In the genomic region with DNA sequence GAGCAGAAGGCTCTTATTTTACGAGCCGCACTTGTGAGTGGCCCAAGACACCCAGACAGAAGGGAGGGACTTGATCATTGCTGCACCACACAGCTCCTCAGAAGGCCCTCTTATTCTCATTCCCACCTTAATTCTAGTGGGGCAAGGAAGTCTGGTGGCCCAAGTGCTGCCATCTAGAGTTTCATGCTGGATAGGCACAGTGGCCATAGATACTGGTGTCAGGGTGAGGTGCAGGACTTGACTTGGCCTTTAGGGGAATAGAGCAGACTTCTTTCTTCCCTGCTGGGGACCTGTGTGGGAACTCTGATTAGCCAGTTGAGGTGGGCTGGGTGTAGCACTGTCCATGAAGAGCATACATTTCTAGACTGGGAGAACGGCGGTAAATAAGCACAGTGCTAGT, we compare ENCODE assay signal across 8 mouse cellular contexts. TPM values are rescaled to one million over a fixed set of nuclear protein-coding genes. Genes with fewer than 3 reads are reported as not detected.
A peak's percentile ranks its signal among the peaks of the same experiment; 100 is the strongest.
DNase-seq lines count a peak whose midpoint lies in the region; ATAC-seq and TF ChIP-seq lines count a peak whose summit lies in the region.

No protein-coding gene starts in this region.

- peaks cover 16% of the 10 kb centered on the region for H3K36me3 ChIP-seq in forebrain, embryonic 11.5 days (ENCODE audit: control insufficient read depth, insufficient read depth, low read length)
- H3K36me3 ChIP-seq in forebrain, embryonic 15.5 days, result peaks cover 31% of the 10 kb centered on the region
- peaks cover 44% of the 10 kb centered on the region for H3K36me3 ChIP-seq in thymus, adult 2 months (ENCODE audit: control insufficient read depth, insufficient read depth, low read length)
- H3K36me3 ChIP-seq in liver, embryonic 12.5 days, result peaks cover 97% of the 10 kb centered on the region
- peaks cover 97% of the 10 kb centered on the region for H3K36me3 ChIP-seq in limb, embryonic 10.5 days

- H3K4me2 ChIP-seq in forebrain, embryonic 11.5 days (ENCODE audit: low read depth, low read length, severe bottlenecking), result no peak overlapping the region
- H3K4me2 ChIP-seq in forebrain, embryonic 15.5 days (replicated peaks), result no peak overlapping the region
- no peak overlapping the region for H3K4me2 ChIP-seq in liver, embryonic 12.5 days

- DNase-seq in forebrain, embryonic 11.5 days (ENCODE audit: low spot score), result no peak
- DNase-seq in thymus, adult 2 months, result peak; percentile 51
- no peak for DNase-seq in thymus, adult 18-20 months
- DNase-seq in thymus, postnatal 4 days, result peak; percentile 66
- no peak for DNase-seq in heart, adult 9 months (ENCODE audit: low spot score in 2 of 2)
- no peak for DNase-seq in limb, embryonic 10.5 days (ENCODE audit: low spot score)

- no peaks in the 10 kb centered on the region for H3K27me3 ChIP-seq in forebrain, embryonic 11.5 days (ENCODE audit: control insufficient read depth, insufficient read depth, low read length)
- no peaks in the 10 kb centered on the region for H3K27me3 ChIP-seq in forebrain, embryonic 15.5 days
- H3K27me3 ChIP-seq in thymus, adult 2 months (ENCODE audit: control insufficient read depth, insufficient read depth, low read length), result no peaks in the 10 kb centered on the region
- no peaks in the 10 kb centered on the region for H3K27me3 ChIP-seq in liver, embryonic 12.5 days (replicated peaks)
- H3K27me3 ChIP-seq in limb, embryonic 10.5 days (ENCODE audit: low read depth, poor library complexity, severe bottlenecking), result no peaks in the 10 kb centered on the region

- no peak overlapping the region for H3K27ac ChIP-seq in forebrain, embryonic 11.5 days (ENCODE audit: low read depth, low read length)
- no peak overlapping the region for H3K27ac ChIP-seq in forebrain, embryonic 15.5 days (replicated peaks)
- H3K27ac ChIP-seq in thymus, adult 2 months (ENCODE audit: control insufficient read depth, insufficient read depth, low read length), result no peak overlapping the region
- no peak overlapping the region for H3K27ac ChIP-seq in liver, embryonic 12.5 days
- no peak overlapping the region for H3K27ac ChIP-seq in limb, embryonic 10.5 days

- H3K4me1 ChIP-seq in forebrain, embryonic 11.5 days (replicated peaks; ENCODE audit: control insufficient read depth, insufficient read depth, low read length), result no peaks in the 10 kb centered on the region
- no peaks in the 10 kb centered on the region for H3K4me1 ChIP-seq in forebrain, embryonic 15.5 days
- H3K4me1 ChIP-seq in thymus, adult 2 months (replicated peaks; ENCODE audit: control insufficient read depth, insufficient read depth, low read length), result no peaks in the 10 kb centered on the region; the same call in 1 of the 2 replicates
- no peaks in the 10 kb centered on the region for H3K4me1 ChIP-seq in liver, embryonic 12.5 days
- H3K4me1 ChIP-seq in limb, embryonic 10.5 days, result no peaks in the 10 kb centered on the region

- no peak overlapping the region for H3K9ac ChIP-seq in forebrain, embryonic 11.5 days (ENCODE audit: low read length)
- H3K9ac ChIP-seq in forebrain, embryonic 15.5 days (replicated peaks), result no peak overlapping the region
- no peak overlapping the region for H3K9ac ChIP-seq in liver, embryonic 12.5 days

- no peak for TF ChIP-seq CTCF in thymus, adult 2 months (IDR thresholded peaks at IDR 0.05; ENCODE audit: borderline replicate concordance, control insufficient read depth, extremely low read depth, insufficient read depth, low read length, poor library complexity)

- WGBS in forebrain, embryonic 11.5 days, result 98% methylated on average over 4 of the region's 4 CpGs
- 95% methylated on average over 4 of the region's 4 CpGs for WGBS in forebrain, embryonic 15.5 days
- 94% methylated on average over 4 of the region's 4 CpGs for WGBS in thymus, adult 2 months
- WGBS in liver, embryonic 12.5 days (ENCODE audit: insufficient replicate concordance), result 90% methylated on average over 4 of the region's 4 CpGs
- 95% methylated on average over 4 of the region's 4 CpGs for WGBS in limb, embryonic 10.5 days

- no peaks in the 10 kb centered on the region for H3K9me3 ChIP-seq in forebrain, embryonic 11.5 days (ENCODE audit: control insufficient read depth, low read length)
- H3K9me3 ChIP-seq in forebrain, embryonic 15.5 days, result no peaks in the 10 kb centered on the region
- no peaks in the 10 kb centered on the region for H3K9me3 ChIP-seq in liver, embryonic 12.5 days (replicated peaks)
- H3K9me3 ChIP-seq in limb, embryonic 10.5 days (replicated peaks), result no peaks in the 10 kb centered on the region

- no peak overlapping the region for H3K4me3 ChIP-seq in forebrain, embryonic 11.5 days (ENCODE audit: low read depth, low read length)
- H3K4me3 ChIP-seq in forebrain, embryonic 15.5 days, result no peak overlapping the region
- no peak overlapping the region for H3K4me3 ChIP-seq in thymus, adult 2 months (ENCODE audit: control insufficient read depth, insufficient read depth, low read length)
- no peak overlapping the region for H3K4me3 ChIP-seq in liver, embryonic 12.5 days
- H3K4me3 ChIP-seq in limb, embryonic 10.5 days, result no peak overlapping the region

- no peak for TF ChIP-seq POLR2A in thymus, adult 2 months (IDR thresholded peaks at IDR 0.05; ENCODE audit: control insufficient read depth, extremely low read depth, insufficient read depth, low read length, poor library complexity)

- 0 out of 2 replicates have a peak, but pooled peaks have one; percentile 12 for ATAC-seq in forebrain, embryonic 11.5 days (replicated peaks; ENCODE audit: low FRiP score)
- no peak for ATAC-seq in forebrain, embryonic 15.5 days (replicated peaks)
- ATAC-seq in liver, embryonic 12.5 days, result peak; percentile 42

RNA-seq across cellular contexts. Expression of gene Ddx11, which starts 7.9 kb away (rescaled TPM):
- polyA plus RNA-seq in forebrain, embryonic 11.5 days (2014; fragmentation: Nextera tagmentation; extraction: Ambion mirVana), result 29.0 and 31.4 TPM in 2 replicates
- 9.2 and 11.7 TPM in 2 replicates for polyA plus RNA-seq in forebrain, embryonic 15.5 days (2015; fragmentation: Nextera tagmentation; extraction: Ambion mirVana)
- 21.5 and 22.2 TPM in 2 replicates for polyA plus RNA-seq in thymus, adult 2 months (2012; rRNA removed)
- 15.5 and 16.1 TPM in 2 replicates for polyA plus RNA-seq in liver, embryonic 12.5 days (2016; fragmentation: Nextera tagmentation; extraction: Ambion mirVana)
- polyA plus RNA-seq in limb, embryonic 10.5 days (2016; fragmentation: Nextera tagmentation; extraction: Ambion mirVana), result 38.6 and 41.6 TPM in 2 replicates

RNA-seq across cellular contexts. Expression of gene Washc1, which starts 19.9 kb away (rescaled TPM):
- polyA plus RNA-seq in forebrain, embryonic 11.5 days (2014; fragmentation: Nextera tagmentation; extraction: Ambion mirVana), result 24.9 and 29.4 TPM in 2 replicates
- polyA plus RNA-seq in forebrain, embryonic 15.5 days (2015; fragmentation: Nextera tagmentation; extraction: Ambion mirVana), result 43.6 and 48.5 TPM in 2 replicates
- polyA plus RNA-seq in thymus, adult 2 months (2012; rRNA removed), result 95.9 and 99.5 TPM in 2 replicates
- 23.0 and 23.9 TPM in 2 replicates for polyA plus RNA-seq in liver, embryonic 12.5 days (2016; fragmentation: Nextera tagmentation; extraction: Ambion mirVana)
- 34.8 and 40.4 TPM in 2 replicates for polyA plus RNA-seq in limb, embryonic 10.5 days (2016; fragmentation: Nextera tagmentation; extraction: Ambion mirVana)

RNA-seq across cellular contexts. Expression of gene Ndufv2, which starts 29.9 kb away (rescaled TPM):
- 313 and 317 TPM in 2 replicates for polyA plus RNA-seq in forebrain, embryonic 11.5 days (2014; fragmentation: Nextera tagmentation; extraction: Ambion mirVana)
- 322 and 326 TPM in 2 replicates for polyA plus RNA-seq in forebrain, embryonic 15.5 days (2015; fragmentation: Nextera tagmentation; extraction: Ambion mirVana)
- 37.0 and 41.1 TPM in 2 replicates for polyA plus RNA-seq in thymus, adult 2 months (2012; rRNA removed)
- polyA plus RNA-seq in liver, embryonic 12.5 days (2016; fragmentation: Nextera tagmentation; extraction: Ambion mirVana), result 234 and 239 TPM in 2 replicates
- polyA plus RNA-seq in limb, embryonic 10.5 days (2016; fragmentation: Nextera tagmentation; extraction: Ambion mirVana), result 327 and 329 TPM in 2 replicates

RNA-seq across cellular contexts. Expression of gene Ankrd12, which starts 54.3 kb away (rescaled TPM):
- polyA plus RNA-seq in forebrain, embryonic 11.5 days (2014; fragmentation: Nextera tagmentation; extraction: Ambion mirVana), result 29.0 and 30.3 TPM in 2 replicates
- 125 and 135 TPM in 2 replicates for polyA plus RNA-seq in forebrain, embryonic 15.5 days (2015; fragmentation: Nextera tagmentation; extraction: Ambion mirVana)
- 7.9 and 8.9 TPM in 2 replicates for polyA plus RNA-seq in thymus, adult 2 months (2012; rRNA removed)
- polyA plus RNA-seq in liver, embryonic 12.5 days (2016; fragmentation: Nextera tagmentation; extraction: Ambion mirVana), result 8.6 and 8.8 TPM in 2 replicates
- 13.8 and 18.8 TPM in 2 replicates for polyA plus RNA-seq in limb, embryonic 10.5 days (2016; fragmentation: Nextera tagmentation; extraction: Ambion mirVana)

Comparison
In these comparisons a context has a peak if more than half of its experiments do, and no peak if none do; other contexts are left out.
1. DNase-seq: peak in thymus, adult 2 months (single experiment) and thymus, postnatal 4 days (single experiment); none in forebrain, embryonic 11.5 days (single experiment), thymus, adult 18-20 months (0 of 2), heart, adult 9 months (0 of 2) and limb, embryonic 10.5 days (single experiment).